Mouse (Mus musculus) liver, embryonic 15.5 days (tissue): ENCODE measurements around the gene Ap3d1. TPM values are rescaled to one million over a fixed set of nuclear protein-coding genes. Genes with fewer than 3 reads are reported as not detected.

Source experiments
- ATAC-seq: fragments of 200-750 bp; cut with Nextera tagmentation; 2 replicates; pipeline ENCODE4 v1.8.0; 2017; ENCODE audit warnings: moderate number of reproducible peaks, mild to moderate bottlenecking, moderate library complexity; ENCODE audit not compliant: insufficient read depth
- H3K27ac ChIP-seq: fragments of 300-500 bp; sonication (generic); replicated peaks from 2 replicates; pipeline ENCODE4 v1.5.1; 2015; ENCODE audit warnings: mild to moderate bottlenecking, inconsistent platforms
- H3K27me3 ChIP-seq: fragments of 300-500 bp; sonication (generic); 2 replicates; pipeline ENCODE4 v1.6.1; 2015; ENCODE audit warnings: mild to moderate bottlenecking, inconsistent platforms
- H3K36me3 ChIP-seq: fragments of 300-500 bp; sonication (generic); replicated peaks from 2 replicates; pipeline ENCODE4 v1.6.1; 2015; ENCODE audit warnings: moderate library complexity, mild to moderate bottlenecking, inconsistent platforms
- H3K4me1 ChIP-seq: fragments of 300-500 bp; sonication (generic); replicated peaks from 2 replicates; pipeline ENCODE4 v1.6.1; 2015; ENCODE audit warnings: inconsistent platforms
- H3K4me2 ChIP-seq: fragments of 300-500 bp; sonication (generic); 2 replicates; pipeline ENCODE4 v1.6.1; 2015; ENCODE audit warnings: moderate library complexity, mild to moderate bottlenecking, inconsistent platforms
- H3K4me3 ChIP-seq: fragments of 300-500 bp; sonication (generic); replicated peaks from 2 replicates; pipeline ENCODE4 v1.5.1; 2015; ENCODE audit warnings: mild to moderate bottlenecking, inconsistent platforms
- H3K9ac ChIP-seq: fragments of 300-500 bp; sonication (generic); 2 replicates; pipeline ENCODE4 v1.6.1; 2015; ENCODE audit warnings: moderate library complexity, mild to moderate bottlenecking, inconsistent platforms
- H3K9me3 ChIP-seq: fragments of 300-500 bp; sonication (generic); replicated peaks from 2 replicates; pipeline ENCODE4 v1.6.1; 2016; ENCODE audit warnings: inconsistent platforms
- WGBS: fragments of 180-500 bp; shearing (Covaris S2); methylation state at CpG from one replicate; pipeline ENCODE4 v1.1.7; 2015; ENCODE audit warnings: mixed read lengths; ENCODE audit not compliant: insufficient replicate concordance; 5-methylcytosine and 5-hydroxymethylcytosine counted together
- polyA plus RNA-seq: library from polyadenylated mRNA; unstranded; fragments of >200 nt; fragmentation: Nextera tagmentation; extraction: Ambion mirVana; gene quantifications from 2 replicates; pipeline ENCODE4 v1.2.1, GENCODE M21; 2015

The Ap3d1 gene
- polyA plus RNA-seq, 1 experiment from 2014 or later = 20.2 TPM

GRCm38 (mm10) chr10:80695801-80696501 is 46.1 kb downstream of the Ap3d1 start:
- H3K4me2 ChIP-seq = peak overlapping the region; percentile 43
- H3K36me3 ChIP-seq = peaks cover 30% of the 10 kb centered on the region
- WGBS = 34% methylated on average over 10 of the region's 10 CpGs
- H3K4me1 ChIP-seq = peaks cover 100% of the 10 kb centered on the region
- H3K27me3 ChIP-seq = no peaks in the 10 kb centered on the region
- 0 out of 2 replicates have a peak overlapping the region, but pooled peaks have one; percentile 16 for H3K9ac ChIP-seq
- no peak overlapping the region for H3K4me3 ChIP-seq
- no peak for ATAC-seq
- no peaks in the 10 kb centered on the region for H3K9me3 ChIP-seq
- peak overlapping the region; percentile 76 for H3K27ac ChIP-seq

- Histone ChIP-seq H3K4me3 (no peak overlapping the region), H3K9me3 (no peaks in the 10 kb centered on the region), H3K36me3 (peaks cover 38% of the 10 kb centered on the region), H3K27me3 (no peaks in the 10 kb centered on the region), H3K9ac (0 out of 2 replicates have a peak overlapping the region, but pooled peaks have one; percentile 16), H3K4me2 (peak overlapping the region; percentile 43; the same call in 1 of the 2 replicates), H3K4me1 (peaks cover 96% of the 10 kb centered on the region), H3K27ac (peak overlapping the region; percentile 76)
- peak; percentile 10; the same call in 1 of the 2 replicates for ATAC-seq
- WGBS = 11% methylated on average over 2 of the region's 2 CpGs
Observed at GRCm38 (mm10) chr10:80695186-80695585, 46.9 kb downstream of the Ap3d1 start.

GRCm38 (mm10) chr10:80694159-80694938 is 47.7 kb downstream of the Ap3d1 start:
- no peaks in the 10 kb centered on the region for H3K9me3 ChIP-seq

GRCm38 (mm10) chr10:80693401-80694045 is 48.5 kb downstream of the Ap3d1 start:
- Histone ChIP-seq H3K9me3 (no peaks in the 10 kb centered on the region), H3K4me3 (no peak overlapping the region), H3K9ac (0 out of 2 replicates have a peak overlapping the region, but pooled peaks have one; percentile 1), H3K4me1 (peaks cover 84% of the 10 kb centered on the region), H3K27ac (peak overlapping the region; percentile 76), H3K27me3 (no peaks in the 10 kb centered on the region), H3K4me2 (no peak overlapping the region), H3K36me3 (peaks cover 46% of the 10 kb centered on the region)
- 74% methylated on average over 12 of the region's 12 CpGs for WGBS
- ATAC-seq = no peak

More at GRCm38 (mm10) chr10:80694159-80694938, 47.7 kb downstream of the Ap3d1 start:
- Histone ChIP-seq H3K4me2 (peak overlapping the region; percentile 43; the same call in 1 of the 2 replicates), H3K36me3 (peaks cover 44% of the 10 kb centered on the region), H3K27ac (peak overlapping the region; percentile 76), H3K4me3 (no peak overlapping the region), H3K27me3 (no peaks in the 10 kb centered on the region), H3K4me1 (peaks cover 90% of the 10 kb centered on the region), H3K9ac (peak overlapping the region; percentile 16; the same call in 1 of the 2 replicates)
- ATAC-seq = no peak
- WGBS = 83% methylated on average over 13 of the region's 13 CpGs

- Histone ChIP-seq H3K9ac (no peak overlapping the region), H3K9me3 (no peaks in the 10 kb centered on the region), H3K36me3 (peaks cover 53% of the 10 kb centered on the region), H3K4me2 (peak overlapping the region; percentile 14; the same call in 1 of the 2 replicates), H3K27ac (peak overlapping the region; percentile 76), H3K27me3 (no peaks in the 10 kb centered on the region), H3K4me1 (peaks cover 74% of the 10 kb centered on the region), H3K4me3 (no peak overlapping the region)
- ATAC-seq = no peak
- WGBS = 46% methylated on average over 14 of the region's 14 CpGs
Observed at GRCm38 (mm10) chr10:80692249-80693165, 49.6 kb downstream of the Ap3d1 start.

GRCm38 (mm10) chr10:80687850-80688249 is 54.2 kb downstream of the Ap3d1 start:
- ATAC-seq = no peak
- Histone ChIP-seq H3K4me1 (peaks cover 69% of the 10 kb centered on the region), H3K36me3 (peaks cover 77% of the 10 kb centered on the region), H3K9ac (no peak overlapping the region), H3K27me3 (no peaks in the 10 kb centered on the region), H3K27ac (no peak overlapping the region), H3K9me3 (no peaks in the 10 kb centered on the region), H3K4me2 (no peak overlapping the region), H3K4me3 (no peak overlapping the region)
- 45% methylated on average over 5 of the region's 5 CpGs for WGBS

- no peak overlapping the region for H3K4me3 ChIP-seq
- H3K27me3 ChIP-seq = no peaks in the 10 kb centered on the region
- no peak overlapping the region for H3K9ac ChIP-seq
- no peaks in the 10 kb centered on the region for H3K9me3 ChIP-seq
- H3K27ac ChIP-seq = peak overlapping the region; percentile 94
- H3K4me1 ChIP-seq = peaks cover 56% of the 10 kb centered on the region
- ATAC-seq = no peak
- H3K36me3 ChIP-seq = peaks cover 72% of the 10 kb centered on the region
- WGBS = 87% methylated on average over 3 of the region's 3 CpGs
- no peak overlapping the region for H3K4me2 ChIP-seq
Observed at GRCm38 (mm10) chr10:80686617-80687016, 55.4 kb downstream of the Ap3d1 start.

GRCm38 (mm10) chr10:80684984-80685383 is 57.1 kb downstream of the Ap3d1 start:
- H3K4me2 ChIP-seq = peak overlapping the region; percentile 57
- 18% methylated on average over 4 of the region's 4 CpGs for WGBS

GRCm38 (mm10) chr10:80684214-80684613 is 57.9 kb downstream of the Ap3d1 start:
- H3K36me3 ChIP-seq = peaks cover 48% of the 10 kb centered on the region
- H3K9ac ChIP-seq = peak overlapping the region; percentile 55
- H3K4me2 ChIP-seq = peak overlapping the region; percentile 57

More at GRCm38 (mm10) chr10:80684984-80685383, 57.1 kb downstream of the Ap3d1 start:
- Histone ChIP-seq H3K4me3 (peak overlapping the region; percentile 4), H3K27me3 (no peaks in the 10 kb centered on the region), H3K27ac (peak overlapping the region; percentile 94), H3K4me1 (peaks cover 55% of the 10 kb centered on the region), H3K9me3 (no peaks in the 10 kb centered on the region), H3K9ac (peak overlapping the region; percentile 55), H3K36me3 (peaks cover 56% of the 10 kb centered on the region)
- ATAC-seq = peak; percentile 84

GRCm38 (mm10) chr10:80683647-80684046 is 58.4 kb downstream of the Ap3d1 start:
- H3K9ac ChIP-seq = no peak overlapping the region
- H3K27ac ChIP-seq = peak overlapping the region; percentile 94
- peaks cover 42% of the 10 kb centered on the region for H3K36me3 ChIP-seq

More at GRCm38 (mm10) chr10:80684214-80684613, 57.9 kb downstream of the Ap3d1 start:
- Histone ChIP-seq H3K9me3 (no peaks in the 10 kb centered on the region), H3K27ac (peak overlapping the region; percentile 94), H3K27me3 (no peaks in the 10 kb centered on the region), H3K4me3 (no peak overlapping the region), H3K4me1 (peaks cover 60% of the 10 kb centered on the region)
- WGBS = 46% methylated on average over 6 of the region's 6 CpGs
- ATAC-seq = peak; percentile 60

More at GRCm38 (mm10) chr10:80683647-80684046, 58.4 kb downstream of the Ap3d1 start:
- Histone ChIP-seq H3K4me3 (no peak overlapping the region), H3K4me2 (no peak overlapping the region), H3K4me1 (peaks cover 65% of the 10 kb centered on the region), H3K27me3 (no peaks in the 10 kb centered on the region), H3K9me3 (no peaks in the 10 kb centered on the region)
- no peak for ATAC-seq
- WGBS = 85% methylated on average over 1 of the region's 1 CpGs
